Mouse (Mus musculus): ENCODE measurements around the gene Rab23.

Gene Rab23

DNA sequence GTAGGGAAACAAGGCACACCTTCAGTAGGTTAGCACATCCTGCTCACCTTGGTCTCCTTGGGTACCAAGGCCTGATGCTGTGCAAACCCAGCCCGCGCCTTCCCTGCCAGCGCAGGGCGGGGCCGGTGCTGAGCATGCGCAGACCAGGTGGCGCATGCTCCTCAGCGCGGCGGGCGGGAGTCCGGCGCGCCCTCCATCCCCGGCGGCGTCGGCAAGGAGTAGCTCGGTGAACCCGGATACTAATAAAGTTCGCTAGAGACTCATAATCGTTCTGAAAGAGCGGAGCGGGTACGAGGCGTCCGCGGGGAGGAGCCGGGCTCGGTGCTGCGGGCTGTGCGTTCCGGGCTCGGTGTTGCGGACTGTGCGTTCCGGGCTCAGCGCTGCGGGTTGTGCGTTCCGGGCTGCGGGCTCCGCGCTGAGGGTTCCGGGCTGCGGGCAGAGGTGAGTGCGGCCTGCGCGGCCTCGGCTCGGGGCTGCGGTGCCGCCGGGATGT lies at the start of gene Rab23:
TSS of gene Rab23 (plus strand) at position 155 of the 493 bp plus-strand sequence.
- peak; percentile 73 for DNase-seq (ENCODE audit: low read depth, low spot score)

DNA sequence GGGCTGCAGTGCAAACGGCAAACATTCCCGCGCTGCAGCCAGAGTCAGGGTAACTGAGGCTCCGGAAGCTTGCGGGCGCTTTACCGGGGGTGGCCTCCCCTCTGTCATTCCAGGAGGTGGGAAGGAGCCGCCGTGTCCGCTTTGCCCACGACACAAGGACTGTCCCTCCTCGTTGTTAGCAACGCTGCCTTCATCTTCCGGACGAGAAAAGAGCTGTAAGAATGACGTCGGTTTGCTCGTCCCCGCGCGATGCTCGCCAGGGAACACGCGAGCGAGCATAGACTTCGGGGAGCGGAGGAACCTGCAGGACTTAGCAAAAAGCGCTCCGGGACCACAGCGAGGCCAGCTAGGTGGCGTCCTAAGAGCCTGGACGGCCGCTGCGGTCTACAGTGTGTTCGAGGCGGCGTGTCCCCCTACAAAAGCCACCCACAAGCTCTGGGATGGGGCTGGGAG lies 49.5 kb upstream of the Rab23 start:
- DNase-seq (ENCODE audit: low read depth, low spot score), result no peak

DNA sequence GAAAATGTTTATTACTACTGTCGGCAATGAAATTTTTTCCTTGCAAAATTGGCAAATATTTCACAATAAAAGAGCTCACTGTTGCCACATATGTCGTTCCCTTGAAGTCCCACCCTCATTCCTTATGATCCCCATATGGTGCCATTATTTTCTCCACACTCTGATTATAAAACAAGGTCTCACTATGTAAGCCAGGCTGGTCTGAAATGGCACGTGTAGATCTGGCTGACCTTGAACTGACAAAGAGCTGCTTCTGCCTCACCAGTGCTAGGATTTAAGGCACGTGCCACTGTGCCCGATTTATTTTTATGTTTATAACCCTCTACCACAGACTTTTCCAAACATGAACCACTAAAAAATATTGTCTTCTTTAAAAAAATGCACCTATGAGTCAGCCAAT lies 48.2 kb upstream of the Rab23 start:
- DNase-seq (ENCODE audit: low read depth, low spot score), result no peak

DNA sequence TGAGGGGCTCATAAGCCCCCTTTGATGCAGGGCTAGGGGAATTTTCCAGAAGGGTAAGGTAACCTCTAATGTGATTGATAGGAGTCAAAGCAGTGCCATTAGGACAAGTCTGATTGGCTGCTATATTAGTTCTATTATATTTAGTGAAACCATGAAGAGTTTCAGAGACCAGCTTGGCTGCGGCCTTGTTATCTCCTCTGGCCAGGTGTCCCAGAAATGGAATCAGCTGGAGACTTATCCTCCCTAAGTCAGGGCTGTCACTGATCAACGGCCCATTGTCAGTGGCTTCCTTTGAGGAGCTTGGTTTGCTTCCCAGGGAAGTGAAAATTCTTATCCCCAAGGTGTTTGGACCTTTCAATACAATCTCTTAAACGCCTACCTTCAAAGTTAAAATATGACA lies 47.6 kb upstream of the Rab23 start:
- DNase-seq (ENCODE audit: low read depth, low spot score), result no peak

DNA sequence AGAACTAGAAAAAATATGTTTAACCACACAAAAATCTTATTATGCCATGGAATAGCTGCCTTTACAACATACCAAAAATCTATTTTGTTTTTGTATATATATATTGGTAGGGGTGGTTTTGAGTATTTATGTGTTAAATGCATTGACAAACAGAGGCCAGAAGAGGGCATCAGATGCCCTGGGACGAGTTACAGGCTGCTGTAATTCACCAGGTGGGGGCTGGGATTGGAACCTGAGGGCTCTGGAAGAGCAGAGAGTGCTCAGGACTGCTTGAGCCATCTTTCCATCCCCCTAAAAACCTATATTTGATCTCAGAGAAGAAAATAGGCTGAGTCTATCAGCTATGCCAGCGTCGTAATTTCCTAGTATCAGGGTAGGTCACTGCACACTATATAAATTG lies 47.2 kb upstream of the Rab23 start:
- no peak for DNase-seq (ENCODE audit: low read depth, low spot score)

DNA sequence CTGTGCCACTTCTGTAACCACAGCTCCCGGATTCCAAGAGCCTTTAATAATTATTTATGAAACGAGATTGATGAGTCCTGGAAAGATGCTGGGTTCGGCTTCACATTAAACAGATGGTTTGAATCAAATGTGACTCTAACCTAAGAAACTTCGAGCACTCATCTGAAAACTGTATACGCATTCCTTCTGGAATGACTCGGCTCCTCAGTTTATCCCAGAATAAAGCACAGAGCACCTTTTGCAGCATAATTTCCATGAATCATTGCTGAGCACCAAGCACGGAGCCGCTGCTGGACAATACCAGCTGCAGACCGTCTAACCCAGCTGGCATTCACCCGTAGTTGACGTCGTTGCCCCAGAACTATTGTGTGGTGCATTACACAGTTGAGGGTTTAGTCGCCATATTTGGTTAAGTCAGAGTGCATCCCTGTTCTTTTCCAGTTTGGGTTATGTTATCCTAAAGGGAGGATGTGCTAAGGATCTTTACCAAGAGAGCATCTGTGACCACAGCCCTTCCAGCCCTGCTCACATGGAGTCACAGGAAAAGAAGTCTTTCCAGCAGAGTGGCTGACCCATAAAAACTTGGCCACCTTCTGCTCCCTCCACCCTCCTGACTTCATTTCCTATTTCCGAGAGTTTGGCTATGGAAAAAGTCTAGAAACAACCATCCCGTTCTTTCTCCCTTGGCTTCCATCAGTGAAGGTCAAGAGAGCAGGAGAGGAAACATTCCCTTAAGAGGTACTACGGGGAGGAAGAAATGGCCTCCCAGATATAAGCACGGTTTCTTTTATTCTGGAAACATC lies 46.3 kb upstream of the Rab23 start:
- DNase-seq (ENCODE audit: low read depth, low spot score), result no peak

- DNase-seq (ENCODE audit: low read depth, low spot score), result no peak
These were observed 39.3 kb upstream of the Rab23 start for GRCm38 (mm10) chr1:33680435-33680834.

DNA sequence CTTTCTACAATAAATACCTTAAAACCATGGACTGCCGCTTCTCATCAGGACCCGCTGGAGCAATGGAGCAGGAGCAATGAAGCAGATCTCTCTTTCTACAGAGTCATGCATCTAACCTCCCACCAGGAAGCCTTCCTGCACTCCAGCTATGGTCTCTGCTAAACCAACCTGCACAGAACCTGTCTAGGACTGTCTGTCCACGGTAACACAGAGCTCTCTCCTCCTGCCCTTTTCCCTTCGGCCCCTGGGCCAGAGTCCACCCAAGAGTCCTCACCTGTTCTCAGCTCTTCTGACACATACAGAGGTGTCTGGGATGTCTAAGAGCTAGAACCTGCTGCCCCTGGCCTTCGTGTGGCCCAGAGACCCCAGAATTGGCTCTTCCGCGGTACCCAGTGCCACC lies 38.8 kb upstream of the Rab23 start:
- no peak for DNase-seq (ENCODE audit: low read depth, low spot score)

- no peak for DNase-seq (ENCODE audit: low read depth, low spot score)
These were observed 35.2 kb upstream of the Rab23 start for GRCm38 (mm10) chr1:33684459-33684858.

GRCm38 (mm10) chr1:33688810-33689209 lies 30.9 kb upstream of the Rab23 start:
- no peak for DNase-seq (ENCODE audit: low read depth, low spot score)

GRCm38 (mm10) chr1:33689446-33690086 lies 30.1 kb upstream of the Rab23 start:
- DNase-seq (ENCODE audit: low read depth, low spot score), result no peak

GRCm38 (mm10) chr1:33690087-33690448 lies 29.6 kb upstream of the Rab23 start:
- no peak for DNase-seq (ENCODE audit: low read depth, low spot score)

DNA sequence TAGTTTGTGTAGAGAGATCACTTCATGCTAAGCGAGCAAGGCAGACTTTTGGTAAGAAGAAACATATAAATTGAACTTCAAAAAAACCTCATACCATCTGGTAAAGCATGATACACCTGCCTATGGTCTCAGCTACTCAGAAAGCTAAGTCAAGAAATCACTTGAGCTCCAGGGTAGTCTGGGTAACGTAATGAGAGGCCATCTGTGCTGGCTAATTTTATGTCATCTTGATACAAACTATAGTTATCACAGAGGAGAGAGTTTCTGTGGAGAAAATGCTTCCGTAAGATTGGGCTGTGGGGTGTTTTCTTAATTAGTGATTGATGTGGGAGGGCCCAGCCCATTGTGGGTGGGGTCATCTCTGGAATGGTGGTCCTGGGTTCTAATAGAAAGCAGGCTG lies 25.8 kb upstream of the Rab23 start:
- no peak for DNase-seq (ENCODE audit: low read depth, low spot score)

- DNase-seq (ENCODE audit: low read depth, low spot score), result no peak
These were observed 23.7 kb upstream of the Rab23 start for GRCm38 (mm10) chr1:33696016-33696415.

GRCm38 (mm10) chr1:33701244-33701643 lies 18.4 kb upstream of the Rab23 start:
- no peak for DNase-seq (ENCODE audit: low read depth, low spot score)

DNA sequence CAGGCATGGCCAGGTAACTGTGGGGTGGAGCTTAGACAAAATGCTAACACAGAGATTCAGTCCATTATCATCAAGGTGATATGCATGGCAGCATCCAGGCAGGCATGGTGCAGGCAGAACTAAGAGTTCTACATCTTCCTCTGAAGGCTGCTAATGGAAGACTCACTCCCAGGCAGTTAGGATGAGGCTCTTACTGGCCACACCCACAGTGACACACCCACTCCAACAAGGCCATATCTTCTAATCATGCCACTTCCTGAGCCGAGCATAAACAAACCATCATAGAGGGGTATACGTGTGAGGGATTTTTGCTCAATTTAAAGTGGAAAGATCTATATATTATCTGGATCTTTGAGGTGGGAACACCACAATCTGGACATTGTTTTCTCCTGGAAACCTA lies 10.1 kb upstream of the Rab23 start:
- no peak for DNase-seq (ENCODE audit: low read depth, low spot score)

GRCm38 (mm10) chr1:33712026-33712425 lies 7.7 kb upstream of the Rab23 start:
- no peak for DNase-seq (ENCODE audit: low read depth, low spot score)

DNA sequence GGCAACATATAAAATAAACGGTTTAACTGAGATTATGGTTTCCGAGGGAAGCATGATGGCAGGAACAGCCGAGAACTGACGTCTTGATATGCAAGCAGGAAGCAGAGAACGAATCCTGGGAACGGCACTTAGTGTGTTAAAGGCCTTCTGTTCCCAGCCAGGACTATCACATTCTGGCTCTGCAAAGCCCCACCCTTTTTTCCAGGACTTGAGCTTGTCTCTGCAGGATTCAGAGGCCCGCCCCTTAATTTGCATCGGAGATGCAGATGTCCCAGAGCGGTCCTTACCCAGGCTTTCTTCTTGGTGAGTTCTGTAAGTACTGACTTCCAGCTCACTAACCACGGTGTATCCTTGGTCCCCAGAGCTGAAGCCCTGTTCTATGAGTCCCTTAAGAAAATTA lies 4.9 kb upstream of the Rab23 start:
- DNase-seq (ENCODE audit: low read depth, low spot score), result no peak

DNA sequence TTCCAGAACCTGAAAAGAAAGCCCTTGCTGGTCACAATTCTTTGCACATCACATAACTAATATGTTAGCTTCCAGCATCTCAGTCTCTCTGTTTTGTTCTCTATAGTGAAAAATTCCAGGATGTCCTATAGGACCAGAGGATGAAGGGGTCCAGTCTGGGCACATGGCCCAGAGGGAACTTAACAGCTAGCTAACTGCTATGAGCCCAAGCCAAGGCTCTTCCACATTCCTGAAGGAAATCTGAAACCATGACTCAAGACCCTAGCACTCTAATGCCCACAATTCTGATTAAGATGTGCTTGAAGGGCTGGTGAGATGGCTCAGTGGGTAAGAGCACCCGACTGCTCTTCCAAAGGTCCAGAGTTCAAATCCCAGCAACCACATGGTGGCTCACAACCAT lies 2.1 kb upstream of the Rab23 start:
- DNase-seq (ENCODE audit: low read depth, low spot score), result no peak

GRCm38 (mm10) chr1:33720231-33720630 lies 544 bp downstream of the Rab23 start:
- no peak for DNase-seq (ENCODE audit: low read depth, low spot score)

DNA sequence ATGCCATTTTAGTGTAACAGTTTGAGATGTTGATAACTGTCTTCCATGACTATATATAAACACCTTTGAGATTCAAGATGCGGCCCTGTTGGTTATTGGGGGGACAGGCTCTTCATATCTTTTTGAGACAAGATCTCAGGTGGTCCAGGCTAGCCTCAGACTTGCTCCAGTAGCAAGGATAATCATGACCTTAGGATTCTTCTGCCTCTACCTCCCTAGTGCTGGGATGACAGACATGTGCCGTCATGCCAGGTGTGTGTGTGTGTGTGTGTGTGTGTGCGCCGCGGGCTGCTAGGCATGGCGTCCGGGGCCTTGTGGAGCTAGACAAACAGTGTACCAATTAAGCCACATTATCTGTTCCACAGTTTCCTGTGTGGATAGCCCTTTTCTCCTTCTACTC lies 1.3 kb downstream of the Rab23 start:
- no peak for DNase-seq (ENCODE audit: low read depth, low spot score)

DNA sequence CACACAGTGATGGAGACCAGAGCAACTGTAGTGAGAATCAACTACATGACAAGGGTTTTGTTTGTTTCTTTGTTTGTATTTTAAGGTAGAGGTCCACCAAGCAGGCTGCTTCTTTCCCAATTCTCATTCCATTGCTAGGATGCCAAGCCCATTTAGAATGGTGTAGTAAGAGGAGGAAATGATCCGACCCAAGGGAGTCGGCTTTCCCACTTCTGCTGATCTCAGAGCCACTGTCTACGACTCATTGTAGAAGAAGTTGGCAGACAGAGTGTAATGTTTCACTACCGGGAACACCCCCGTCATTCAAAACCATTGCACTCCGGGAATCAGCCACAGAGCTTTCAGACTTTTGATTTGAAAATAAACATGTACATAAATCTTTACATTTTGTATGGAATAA lies 4.8 kb downstream of the Rab23 start:
- no peak for DNase-seq (ENCODE audit: low read depth, low spot score)

- no peak for DNase-seq (ENCODE audit: low read depth, low spot score)
These were observed 5.4 kb downstream of the Rab23 start for GRCm38 (mm10) chr1:33725086-33725485.
